Mouse (Mus musculus) hindbrain, embryonic 14.5 days (tissue): Measurements from ENCODE around the gene Stat5a. TPM values are rescaled to one million over a fixed set of nuclear protein-coding genes. Genes with fewer than 3 reads are reported as not detected.

Source experiments
- ATAC-seq: fragments of 200-750 bp; cut with Nextera tagmentation; 2 replicates; pipeline ENCODE4 v1.8.0; 2017; ENCODE audit warnings: moderate number of reproducible peaks, mild to moderate bottlenecking, moderate TSS enrichment, moderate library complexity; ENCODE audit not compliant: low FRiP score
- DNase-seq: peaks from one replicate; pipeline ENCODE4 v3.0.0-alpha.2; 2015; ENCODE audit warnings: low spot score
- H3K27ac ChIP-seq: fragments of 300-500 bp; sonication (generic); 2 replicates; pipeline ENCODE4 v1.5.1; 2014; ENCODE audit warnings: mild to moderate bottlenecking, moderate library complexity
- H3K27me3 ChIP-seq: fragments of 300-500 bp; sonication (generic); 2 replicates; pipeline ENCODE4 v1.6.1; 2014; ENCODE audit warnings: mild to moderate bottlenecking, low read length, mixed read lengths; ENCODE audit not compliant: control insufficient read depth, insufficient read depth
- H3K36me3 ChIP-seq: fragments of 300-500 bp; sonication (generic); replicated peaks from 2 replicates; pipeline ENCODE4 v1.6.1; 2014; ENCODE audit not compliant: control insufficient read depth, insufficient read depth
- H3K4me1 ChIP-seq: fragments of 300-500 bp; sonication (generic); replicated peaks from 2 replicates; pipeline ENCODE4 v1.6.1; 2014; ENCODE audit warnings: antibody characterized with exemption, low read length, mixed read lengths; ENCODE audit not compliant: control insufficient read depth, insufficient read depth
- H3K4me2 ChIP-seq: fragments of 300-500 bp; sonication (generic); replicated peaks from 2 replicates; pipeline ENCODE4 v1.6.1; 2014; ENCODE audit warnings: mild to moderate bottlenecking, moderate library complexity
- H3K4me3 ChIP-seq: fragments of 300-500 bp; sonication (generic); replicated peaks from 2 replicates; pipeline ENCODE4 v1.5.1; 2014; ENCODE audit warnings: mild to moderate bottlenecking, low read length
- H3K9ac ChIP-seq: fragments of 300-500 bp; sonication (generic); 2 replicates; pipeline ENCODE4 v1.6.1; 2014
- H3K9me3 ChIP-seq: fragments of 300-500 bp; sonication (generic); 2 replicates; pipeline ENCODE4 v1.6.1; 2016; ENCODE audit warnings: low read length; ENCODE audit not compliant: control insufficient read depth
- WGBS: fragments of 180-500 bp; shearing (Covaris S2); extraction: QIAGEN DNeasy Blood & Tissue Kit; methylation state at CpG from one replicate; pipeline ENCODE4 v1.1.7; 2014; 5-methylcytosine and 5-hydroxymethylcytosine counted together
- polyA plus RNA-seq: library from polyadenylated mRNA; unstranded; fragments of >200 nt; fragmentation: Nextera tagmentation; extraction: Ambion mirVana; gene quantifications from 2 replicates; pipeline ENCODE4 v1.2.1, GENCODE M21; 2014

Stat5a gene
- polyA plus RNA-seq, 1 experiment from 2014 or later, result 1.4 TPM

- Histone ChIP-seq H3K4me2 (no peak overlapping the region), H3K27me3 (no peaks in the 10 kb centered on the region), H3K36me3 (peaks cover 56% of the 10 kb centered on the region), H3K9ac (no peak overlapping the region), H3K4me3 (no peak overlapping the region), H3K27ac (0 out of 2 replicates have a peak overlapping the region, but pooled peaks have one; percentile 20), H3K9me3 (peaks cover 11% of the 10 kb centered on the region; the same call in 1 of the 2 replicates), H3K4me1 (no peaks in the 10 kb centered on the region)
- 62% methylated on average over 7 of the region's 7 CpGs for WGBS
- ATAC-seq, result no peak
- peak; percentile 32 for DNase-seq
Observed at GRCm38 (mm10) chr11:100897294-100898231, 38.4 kb downstream of the Stat5a start.

GRCm38 (mm10) chr11:100898441-100899199 lies 39.5 kb downstream of the Stat5a start:
- no peak overlapping the region for H3K9ac ChIP-seq
- H3K4me2 ChIP-seq, result no peak overlapping the region
- 53% methylated on average over 16 of the region's 16 CpGs for WGBS
- H3K27me3 ChIP-seq, result no peaks in the 10 kb centered on the region
- H3K27ac ChIP-seq, result 0 out of 2 replicates have a peak overlapping the region, but pooled peaks have one; percentile 20
- ATAC-seq (no peak; the same call in 1 of the 2 replicates), DNase-seq (peak; percentile 38)
- peaks cover 60% of the 10 kb centered on the region for H3K36me3 ChIP-seq
- H3K4me1 ChIP-seq, result no peaks in the 10 kb centered on the region
- H3K4me3 ChIP-seq, result no peak overlapping the region
- peaks cover 11% of the 10 kb centered on the region; the same call in 1 of the 2 replicates for H3K9me3 ChIP-seq

GRCm38 (mm10) chr11:100904580-100905351 lies 45.6 kb downstream of the Stat5a start:
- 80% methylated on average over 14 of the region's 20 CpGs for WGBS
- no peaks in the 10 kb centered on the region for H3K27me3 ChIP-seq
- ATAC-seq (no peak), DNase-seq (no peak)
- H3K27ac ChIP-seq, result no peak overlapping the region
- no peaks in the 10 kb centered on the region for H3K4me1 ChIP-seq
- H3K36me3 ChIP-seq, result peaks cover 76% of the 10 kb centered on the region
- peaks cover 11% of the 10 kb centered on the region; the same call in 1 of the 2 replicates for H3K9me3 ChIP-seq
- H3K9ac ChIP-seq, result no peak overlapping the region
- H3K4me3 ChIP-seq, result no peak overlapping the region
- no peak overlapping the region for H3K4me2 ChIP-seq

GRCm38 (mm10) chr11:100905929-100906328 lies 46.8 kb downstream of the Stat5a start:
- H3K27ac ChIP-seq, result no peak overlapping the region
- H3K27me3 ChIP-seq, result no peaks in the 10 kb centered on the region
- 74% methylated on average over 1 of the region's 1 CpGs for WGBS
- H3K9ac ChIP-seq, result no peak overlapping the region
- H3K9me3 ChIP-seq, result peaks cover 11% of the 10 kb centered on the region; the same call in 1 of the 2 replicates
- no peaks in the 10 kb centered on the region for H3K4me1 ChIP-seq
- peaks cover 71% of the 10 kb centered on the region for H3K36me3 ChIP-seq
- no peak overlapping the region for H3K4me3 ChIP-seq
- no peak overlapping the region for H3K4me2 ChIP-seq
- DNase-seq, result no peak
- ATAC-seq, result no peak

GRCm38 (mm10) chr11:100906885-100907284 lies 47.7 kb downstream of the Stat5a start:
- H3K27me3 ChIP-seq, result no peaks in the 10 kb centered on the region
- H3K27ac ChIP-seq, result no peak overlapping the region
- H3K9ac ChIP-seq, result no peak overlapping the region
- 91% methylated on average over 4 of the region's 4 CpGs for WGBS
- H3K4me3 ChIP-seq, result no peak overlapping the region
- peaks cover 61% of the 10 kb centered on the region for H3K36me3 ChIP-seq
- ATAC-seq (no peak), DNase-seq (no peak)
- no peak overlapping the region for H3K4me2 ChIP-seq
- peaks cover 2% of the 10 kb centered on the region; the same call in 1 of the 2 replicates for H3K9me3 ChIP-seq
- H3K4me1 ChIP-seq, result no peaks in the 10 kb centered on the region

- ATAC-seq, result no peak
- Histone ChIP-seq H3K4me2 (no peak overlapping the region), H3K4me1 (no peaks in the 10 kb centered on the region), H3K27me3 (no peaks in the 10 kb centered on the region), H3K27ac (no peak overlapping the region), H3K4me3 (no peak overlapping the region), H3K9ac (no peak overlapping the region), H3K9me3 (no peaks in the 10 kb centered on the region), H3K36me3 (peaks cover 49% of the 10 kb centered on the region)
- no peak for DNase-seq
- 96% methylated on average over 2 of the region's 2 CpGs for WGBS
Observed at GRCm38 (mm10) chr11:100908112-100908511, 49.0 kb downstream of the Stat5a start.

- Histone ChIP-seq H3K9me3 (no peaks in the 10 kb centered on the region), H3K4me1 (no peaks in the 10 kb centered on the region), H3K4me2 (no peak overlapping the region), H3K36me3 (peaks cover 44% of the 10 kb centered on the region), H3K27ac (no peak overlapping the region), H3K27me3 (no peaks in the 10 kb centered on the region), H3K4me3 (no peak overlapping the region), H3K9ac (no peak overlapping the region)
- ATAC-seq (no peak), DNase-seq (no peak)
- WGBS, result 88% methylated on average over 9 of the region's 9 CpGs
Observed at GRCm38 (mm10) chr11:100908567-100908966, 49.4 kb downstream of the Stat5a start.

- Histone ChIP-seq H3K9me3 (no peaks in the 10 kb centered on the region), H3K4me1 (no peaks in the 10 kb centered on the region), H3K4me3 (no peak overlapping the region), H3K4me2 (no peak overlapping the region), H3K9ac (no peak overlapping the region), H3K27me3 (no peaks in the 10 kb centered on the region), H3K36me3 (peaks cover 20% of the 10 kb centered on the region), H3K27ac (no peak overlapping the region)
- WGBS, result 92% methylated on average over 17 of the region's 17 CpGs
- ATAC-seq (no peak), DNase-seq (no peak)
Observed at GRCm38 (mm10) chr11:100912401-100913155, 53.4 kb downstream of the Stat5a start.
